13 mouse cellular contexts compared by ENCODE assay signal in the genomic region with DNA sequence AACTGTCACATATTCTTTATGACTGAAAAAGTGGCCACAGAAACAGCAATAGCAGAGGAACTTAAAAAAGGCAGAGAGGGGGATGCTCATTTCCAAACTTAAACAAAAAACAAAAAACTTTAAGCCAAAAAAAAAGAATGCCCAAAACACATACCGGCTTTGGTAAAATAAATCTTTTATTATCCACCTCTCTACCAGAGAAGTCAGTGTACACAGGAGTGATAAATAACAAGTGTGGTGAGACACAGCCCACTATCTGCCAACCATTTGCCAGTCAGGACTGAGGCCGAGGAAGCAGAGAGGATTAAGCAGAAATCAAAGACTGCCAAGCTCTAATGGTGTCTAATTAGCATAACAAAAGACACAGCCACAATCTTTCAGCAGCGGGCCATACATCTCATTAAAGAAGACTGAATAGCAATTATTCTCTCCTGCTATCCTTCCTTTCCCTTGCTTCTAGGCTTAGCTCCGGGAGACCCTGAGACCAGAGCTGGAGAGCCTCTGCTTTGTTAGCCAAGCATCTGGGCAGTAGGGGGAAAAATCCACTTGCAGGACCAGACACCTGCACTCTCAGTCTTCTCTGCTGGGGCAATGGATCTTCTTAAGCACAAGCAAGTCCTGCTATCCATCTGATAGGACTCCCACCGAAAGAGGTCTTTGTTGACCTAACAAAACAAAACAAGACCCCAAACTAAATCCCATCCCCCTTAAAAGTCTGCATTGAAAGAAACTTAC.
A peak's percentile ranks its signal among the peaks of the same experiment; 100 is the strongest.
DNase-seq lines count a peak whose midpoint lies in the region; ATAC-seq and TF ChIP-seq lines count a peak whose summit lies in the region.
"Had no signal": no experiment of that assay in that cellular context is flagged by ENCODE, and none has a peak within 500 bp of the region (broad histone marks: within the 10 kb centered on the region; RNA-seq: fewer than 3 reads in every experiment).

No protein-coding gene starts in this region.

- H3K4me1 ChIP-seq in ES-Bruce4 (ENCODE audit: control insufficient read depth, insufficient read depth, low read length), result peaks cover 2% of the 10 kb centered on the region
- H3K4me1 ChIP-seq in forebrain, embryonic 15.5 days, result peaks cover 55% of the 10 kb centered on the region
- peaks cover 44% of the 10 kb centered on the region for H3K4me1 ChIP-seq in midbrain, embryonic 14.5 days (ENCODE audit: control insufficient read depth, insufficient read depth, low read length)

- peak overlapping the region; percentile 34 for H3K4me2 ChIP-seq in forebrain, embryonic 15.5 days (replicated peaks)
- H3K4me2 ChIP-seq in midbrain, embryonic 14.5 days (ENCODE audit: low read length), result no peak overlapping the region

- ATAC-seq in forebrain, embryonic 15.5 days (replicated peaks), result peak; percentile 93
- ATAC-seq in midbrain, embryonic 14.5 days (ENCODE audit: low FRiP score, low TSS enrichment), result peak; percentile 91
- ATAC-seq in granulocyte monocyte progenitor cell, adult 5-6 weeks (replicated peaks; ENCODE audit: poor library complexity, severe bottlenecking), result no peak

- H3K36me3 ChIP-seq in ES-Bruce4 (ENCODE audit: control insufficient read depth, insufficient read depth, low read length, poor library complexity, severe bottlenecking), result no peaks in the 10 kb centered on the region
- no peaks in the 10 kb centered on the region for H3K36me3 ChIP-seq in forebrain, embryonic 15.5 days
- no peaks in the 10 kb centered on the region for H3K36me3 ChIP-seq in midbrain, embryonic 14.5 days (ENCODE audit: control insufficient read depth, insufficient read depth, low read length)

- TF ChIP-seq EP300 in ES-Bruce4 (IDR thresholded peaks at IDR 0.05; ENCODE audit: insufficient read depth, low read depth, low read length), result no peak

- H3K9ac ChIP-seq in ES-Bruce4 (ENCODE audit: low read depth, poor library complexity, severe bottlenecking), result no peak overlapping the region
- H3K9ac ChIP-seq in forebrain, embryonic 15.5 days (replicated peaks), result no peak overlapping the region; the same call in 1 of the 2 replicates
- H3K9ac ChIP-seq in midbrain, embryonic 14.5 days (replicated peaks; ENCODE audit: low read length), result no peak overlapping the region

- H3K27ac ChIP-seq in ES-Bruce4 (ENCODE audit: insufficient read depth, low read length), result peak overlapping the region; percentile 19; the same call in 1 of the 2 replicates
- H3K27ac ChIP-seq in forebrain, embryonic 15.5 days (replicated peaks), result peak overlapping the region; percentile 97
- peak overlapping the region; percentile 82 for H3K27ac ChIP-seq in midbrain, embryonic 14.5 days (replicated peaks; ENCODE audit: low read depth, low read length)

- no peaks in the 10 kb centered on the region for H3K27me3 ChIP-seq in ES-Bruce4 (ENCODE audit: control insufficient read depth, insufficient read depth, low read length, poor library complexity, severe bottlenecking)
- no peaks in the 10 kb centered on the region for H3K27me3 ChIP-seq in forebrain, embryonic 15.5 days
- no peaks in the 10 kb centered on the region for H3K27me3 ChIP-seq in midbrain, embryonic 14.5 days (ENCODE audit: control insufficient read depth, insufficient read depth, low read length)
- H3K27me3 ChIP-seq: megakaryocyte, embryonic 14.5 days had no signal

- no peaks in the 10 kb centered on the region for H3K9me3 ChIP-seq in ES-Bruce4 (replicated peaks; ENCODE audit: control insufficient read depth, insufficient read depth, low read length, poor library complexity, severe bottlenecking)
- no peaks in the 10 kb centered on the region for H3K9me3 ChIP-seq in forebrain, embryonic 15.5 days
- no peaks in the 10 kb centered on the region for H3K9me3 ChIP-seq in midbrain, embryonic 14.5 days (ENCODE audit: control insufficient read depth, low read length)
- H3K9me3 ChIP-seq: megakaryocyte, embryonic 14.5 days had no signal

- TF ChIP-seq POLR2A in ES-Bruce4 (IDR thresholded peaks at IDR 0.05; ENCODE audit: insufficient read depth, low read length), result no peak

- no peak for TF ChIP-seq CTCF in ES-Bruce4 (IDR thresholded peaks at IDR 0.05; ENCODE audit: low read depth, low read length)

- WGBS in forebrain, embryonic 15.5 days, result 2% methylated on average over 5 of the region's 5 CpGs
- WGBS in midbrain, embryonic 14.5 days, result 0% methylated on average over 5 of the region's 5 CpGs

- H3K4me3 ChIP-seq in ES-Bruce4 (ENCODE audit: low read depth, low read length), result no peak overlapping the region
- no peak overlapping the region for H3K4me3 ChIP-seq in forebrain, embryonic 15.5 days
- no peak overlapping the region for H3K4me3 ChIP-seq in midbrain, embryonic 14.5 days (replicated peaks; ENCODE audit: low read depth, low read length)
- H3K4me3 ChIP-seq: megakaryocyte, embryonic 14.5 days had no signal

- DNase-seq in brain, adult 2 months (ENCODE audit: low read depth, low spot score), result peak; percentile 38
- peak; percentile 84 for DNase-seq in midbrain, embryonic 14.5 days
- no peak for DNase-seq in kidney, adult 18-20 months
- DNase-seq in lung, adult 18-20 months, result no peak
- no peak for DNase-seq in adrenal gland, adult (ENCODE audit: inconsistent age in 2 of 2, low spot score in 1 of 2)
- DNase-seq: adrenal gland, postnatal 14 days; cerebellum, postnatal 14 days; right cerebral cortex, postnatal 25 days; thymus, postnatal 14 days had no signal

Comparison
In these comparisons a context has a peak if more than half of its experiments do, and no peak if none do; other contexts are left out.
1. H3K27ac ChIP-seq: peak in every context shown above with its lines; median percentile 97 in forebrain, embryonic 15.5 days; 82 in midbrain, embryonic 14.5 days; 19 in ES-Bruce4.
2. DNase-seq: peak in brain, adult 2 months (single experiment) and midbrain, embryonic 14.5 days (single experiment); none in kidney, adult 18-20 months (single experiment), lung, adult 18-20 months (0 of 2) and adrenal gland, adult (0 of 2).